Mouse (Mus musculus) megakaryocyte, embryonic 14.5 days (primary cell): ENCODE data around the gene Kcnrg.

Source experiments
- FLI1 ChIP-seq: IDR thresholded peaks from 2 replicates; pipeline ENCODE4 v1.6.1; 2012; ENCODE audit warnings: low read length, inconsistent platforms, mixed read lengths
- GATA1 ChIP-seq: IDR thresholded peaks from 3 replicates; pipeline ENCODE4 v1.6.1; 2012; ENCODE audit warnings: mixed read lengths, low read length, inconsistent platforms, borderline replicate concordance

GRCm38 (mm10) chr14:61575066-61575465 is 32.2 kb upstream of the Kcnrg start:
- TF ChIP-seq FLI1 (no peak), GATA1 (no peak)
